Mouse (Mus musculus) olfactory bulb, adult 2 months (tissue): ENCODE data around the gene Copz1.

Source experiments
- CTCF ChIP-seq: fragments of 200-500 bp; IDR thresholded peaks from 2 replicates; pipeline ENCODE4 v1.5.1; 2012; ENCODE audit warnings: low read depth, mild to moderate bottlenecking, low read length, moderate library complexity; ENCODE audit not compliant: insufficient read depth
- POLR2A ChIP-seq: fragments of 200-500 bp; IDR thresholded peaks from 2 replicates; pipeline ENCODE4 v1.6.1; 2012; ENCODE audit warnings: mild to moderate bottlenecking, low read depth, low read length, moderate library complexity; ENCODE audit not compliant: insufficient read depth

- TF ChIP-seq CTCF, result no peak
- TF ChIP-seq POLR2A, result no peak
Observed at GRCm38 (mm10) chr15:103289600-103289999, 17.1 kb downstream of the Copz1 start.
